Mouse (Mus musculus): ENCODE measurements around the gene Kcnh1.

The Kcnh1 gene

DNA sequence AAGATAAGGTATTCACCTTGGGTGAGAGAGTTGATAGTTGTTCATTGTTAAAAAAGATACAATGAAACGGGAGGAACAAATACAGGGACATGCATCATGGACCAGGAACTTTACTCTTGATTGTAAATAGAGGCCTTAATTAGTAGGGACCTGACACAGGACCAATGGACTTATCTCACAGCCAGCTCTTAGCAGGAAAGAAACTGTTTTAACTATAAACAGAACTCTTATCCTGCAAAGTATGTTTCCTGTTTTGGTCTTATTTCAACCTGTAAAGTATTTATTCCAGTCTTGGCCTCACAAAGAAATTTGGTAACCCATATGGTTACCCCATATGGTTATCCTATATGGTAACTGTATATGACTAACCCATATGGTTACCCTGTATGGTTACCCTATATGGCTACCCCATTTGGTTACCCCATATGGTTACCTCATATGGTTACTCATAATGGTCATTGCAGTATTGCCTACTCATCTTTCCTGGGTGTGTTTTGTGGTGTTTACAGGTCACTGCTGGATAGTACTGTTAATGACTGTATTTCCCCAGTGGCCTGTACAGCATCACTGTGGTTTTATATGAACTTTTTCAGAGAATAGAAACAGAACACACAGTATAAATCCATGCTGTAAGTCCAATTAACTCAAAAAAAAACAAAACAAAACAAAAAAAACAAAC is 125.0 kb downstream of the Kcnh1 start:
- no peak for DNase-seq (ENCODE audit: low spot score)

DNA sequence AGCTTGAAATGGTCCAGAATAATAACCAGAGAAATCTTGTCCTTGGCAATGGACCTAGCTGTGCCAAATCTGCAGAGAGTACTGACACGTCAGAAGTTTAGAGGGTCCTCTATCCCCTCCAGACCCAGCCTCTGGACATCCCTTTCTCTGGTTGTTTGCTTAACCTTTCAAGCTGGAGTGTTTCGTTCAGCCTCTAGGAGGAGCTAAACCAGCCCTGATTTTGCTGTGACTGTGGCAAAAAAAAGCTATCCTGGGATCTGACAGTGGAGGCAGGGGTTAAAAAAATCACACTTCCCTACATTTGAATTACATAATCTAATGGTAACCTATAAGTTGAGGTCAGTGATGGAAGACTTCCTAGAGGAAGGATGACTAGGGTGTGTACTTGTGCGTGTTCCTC is 133.6 kb downstream of the Kcnh1 start:
- DNase-seq (ENCODE audit: low spot score): no peak

DNA sequence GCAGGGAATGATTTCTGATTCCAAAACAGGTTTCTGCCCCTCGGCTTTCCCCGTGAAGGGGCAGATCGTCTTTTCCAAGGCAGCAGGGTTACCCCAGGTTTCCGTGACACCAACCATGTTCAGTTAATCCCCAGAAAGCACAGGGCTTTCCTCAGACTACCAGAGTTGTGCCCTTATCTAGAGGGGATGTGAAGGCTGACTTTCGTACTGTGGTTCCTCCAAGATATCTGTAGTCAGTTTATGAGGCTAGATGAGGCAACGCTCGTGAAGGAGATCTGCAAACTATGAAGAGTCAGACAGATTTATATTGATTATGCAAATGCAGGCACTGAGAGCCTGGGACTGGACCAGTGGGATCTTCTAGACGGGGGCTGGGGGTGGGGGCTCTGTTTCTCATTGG is 136.5 kb downstream of the Kcnh1 start:
- DNase-seq (ENCODE audit: low spot score): no peak

DNA sequence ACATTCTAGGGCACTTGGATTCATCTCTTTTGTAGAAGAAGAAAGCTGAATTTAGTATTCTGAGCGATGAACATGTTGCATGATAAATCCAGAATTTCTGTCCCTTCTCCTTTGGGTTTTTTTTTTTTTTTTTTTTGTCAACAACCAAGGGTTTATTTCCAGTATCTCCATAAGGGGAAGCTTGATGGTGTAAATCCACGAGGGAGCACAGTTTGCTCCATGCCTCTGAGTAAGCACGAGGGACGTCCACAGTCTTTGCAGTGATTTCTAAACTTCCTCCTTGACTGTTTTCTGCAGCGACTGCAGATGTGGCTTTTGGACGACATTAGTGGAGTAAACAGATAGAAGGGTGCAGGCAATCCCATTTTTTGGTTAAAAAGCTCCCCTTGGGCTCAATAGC is 140.6 kb downstream of the Kcnh1 start:
- no peak for DNase-seq (ENCODE audit: low spot score)

DNA sequence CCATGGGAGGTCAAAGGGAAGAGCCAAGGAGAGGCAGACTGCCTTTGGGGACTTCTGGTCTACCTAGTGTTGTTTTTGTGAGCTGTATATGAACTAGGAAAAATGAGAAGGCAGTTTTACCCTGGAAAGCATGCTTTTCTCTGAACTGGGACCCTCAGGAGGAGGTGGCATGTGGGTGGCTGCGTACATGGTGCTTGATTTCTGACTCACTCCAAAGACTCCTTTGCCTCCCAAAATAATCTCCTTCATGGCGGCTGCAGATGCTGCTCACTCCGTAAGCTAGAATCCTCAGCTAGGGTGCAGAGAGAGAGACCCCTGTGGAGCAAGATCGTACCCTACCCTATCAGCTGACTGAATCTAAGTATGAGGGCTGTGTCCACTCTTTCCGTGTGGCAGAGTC is 145.5 kb downstream of the Kcnh1 start:
- no peak for DNase-seq (ENCODE audit: low spot score)

DNA sequence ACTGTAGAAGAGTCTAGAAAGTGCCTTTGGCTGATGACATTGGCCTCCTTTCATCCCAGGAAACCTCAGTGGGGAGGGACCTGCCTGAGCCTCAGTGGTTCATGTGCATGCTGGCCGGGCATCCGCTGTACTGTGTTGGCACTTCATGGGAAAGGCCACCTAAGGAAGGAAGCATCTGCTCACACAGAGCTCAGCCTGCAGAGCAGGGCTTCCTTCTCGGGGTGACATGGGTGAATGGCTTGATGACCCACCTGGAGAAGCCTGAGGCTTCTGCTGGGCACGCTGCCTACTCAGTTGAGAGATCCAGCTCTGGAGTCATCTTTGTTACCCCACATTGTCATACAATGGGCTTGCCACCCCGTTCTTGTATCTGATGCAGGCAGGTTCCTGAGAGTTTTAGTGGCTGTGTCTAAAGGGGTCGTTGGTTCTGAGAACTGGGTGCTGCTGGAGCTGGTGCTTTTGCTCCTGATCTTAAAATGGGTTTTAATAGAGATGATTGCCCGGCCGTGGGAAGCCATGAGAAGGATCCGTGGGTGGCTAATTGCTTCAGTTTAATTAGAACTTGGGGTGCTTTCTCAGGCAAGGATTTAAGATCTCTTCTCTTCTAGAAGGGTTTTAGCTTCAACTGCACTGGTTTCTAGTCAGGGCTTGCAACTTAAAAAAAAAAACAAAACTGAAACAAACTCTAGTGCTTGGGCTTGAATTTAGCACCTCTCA is 148.9 kb downstream of the Kcnh1 start:
- no peak for DNase-seq (ENCODE audit: low spot score)

DNA sequence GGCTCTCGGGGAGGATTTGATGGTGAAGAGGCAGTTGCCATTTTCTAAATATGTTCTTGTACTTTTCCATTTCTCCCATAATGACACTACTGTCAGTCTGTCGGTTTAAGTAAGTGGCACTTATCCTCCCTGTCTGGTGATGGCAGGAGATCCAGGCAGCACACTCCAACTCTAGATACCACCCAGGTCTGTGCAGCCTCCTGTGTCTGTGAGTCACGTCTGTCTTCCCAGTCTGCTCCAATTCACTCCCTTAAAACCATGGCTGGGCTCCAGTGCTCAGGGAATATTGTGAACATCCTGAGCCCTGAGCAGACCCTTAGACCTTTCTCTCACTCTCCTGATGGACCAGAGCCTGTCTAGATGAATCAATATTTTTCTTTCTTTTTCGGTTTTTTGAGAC is 151.2 kb downstream of the Kcnh1 start:
- no peak for DNase-seq (ENCODE audit: low spot score)

DNA sequence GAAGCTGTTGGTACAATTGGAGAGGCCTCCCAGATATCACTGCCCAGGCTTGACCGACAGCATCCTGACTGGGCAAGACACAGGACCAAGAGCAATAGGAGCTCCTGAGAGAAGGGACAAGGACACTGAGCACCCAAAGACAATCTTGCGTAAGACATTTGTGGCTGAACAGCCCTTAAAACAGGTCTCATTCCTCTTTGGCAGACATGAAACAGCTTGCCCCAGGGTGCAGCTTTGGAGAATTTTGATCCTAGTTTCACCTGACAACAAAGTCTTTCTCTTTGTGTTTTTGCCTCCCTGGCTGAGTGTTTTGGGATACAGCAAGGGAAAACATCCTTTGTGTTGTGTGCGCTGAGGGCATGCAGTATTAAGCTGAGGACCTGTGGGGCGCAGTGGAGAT is 153.4 kb downstream of the Kcnh1 start:
- DNase-seq (ENCODE audit: low spot score): no peak

DNA sequence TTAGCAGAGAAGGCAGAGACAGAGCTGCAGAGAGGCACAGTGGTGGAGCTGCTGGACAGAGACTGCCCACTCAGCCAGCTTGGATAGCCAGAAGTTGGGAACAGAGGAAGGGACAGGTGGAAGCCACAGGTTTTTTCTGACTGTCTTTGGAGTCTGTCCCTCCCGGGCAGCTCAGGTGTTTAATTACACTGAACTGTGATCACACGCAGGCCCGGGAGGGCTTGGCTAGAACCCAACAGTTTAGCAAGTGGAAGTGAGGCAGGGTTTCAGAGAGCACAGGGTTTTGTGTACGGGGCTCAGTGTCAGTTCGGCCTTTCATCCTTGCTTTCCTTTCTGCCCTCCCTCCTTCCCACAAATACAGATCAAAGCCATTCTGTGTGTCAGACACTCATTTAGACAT is 156.8 kb downstream of the Kcnh1 start:
- no peak for DNase-seq (ENCODE audit: low spot score)

DNA sequence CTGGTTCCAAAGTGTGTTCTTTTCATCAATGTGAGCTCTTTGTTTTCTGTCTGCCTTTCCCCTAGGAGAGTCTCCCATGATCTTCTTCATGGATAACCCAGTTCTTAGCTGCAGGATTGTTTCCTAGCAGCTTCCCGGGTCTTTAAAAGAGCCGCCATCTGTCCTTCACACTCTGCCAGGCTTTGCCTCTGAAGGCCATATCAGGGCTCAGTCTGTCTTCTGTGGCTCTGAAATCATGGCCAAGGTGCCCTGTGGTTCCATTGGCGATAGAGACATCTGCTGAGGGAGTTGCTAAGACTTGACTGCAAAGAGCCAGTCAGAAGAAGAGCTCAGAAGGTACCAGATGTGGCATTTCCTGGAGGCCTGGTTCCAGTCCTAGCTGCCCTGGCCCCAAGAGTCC is 165.7 kb downstream of the Kcnh1 start:
- no peak for DNase-seq (ENCODE audit: low spot score)

DNA sequence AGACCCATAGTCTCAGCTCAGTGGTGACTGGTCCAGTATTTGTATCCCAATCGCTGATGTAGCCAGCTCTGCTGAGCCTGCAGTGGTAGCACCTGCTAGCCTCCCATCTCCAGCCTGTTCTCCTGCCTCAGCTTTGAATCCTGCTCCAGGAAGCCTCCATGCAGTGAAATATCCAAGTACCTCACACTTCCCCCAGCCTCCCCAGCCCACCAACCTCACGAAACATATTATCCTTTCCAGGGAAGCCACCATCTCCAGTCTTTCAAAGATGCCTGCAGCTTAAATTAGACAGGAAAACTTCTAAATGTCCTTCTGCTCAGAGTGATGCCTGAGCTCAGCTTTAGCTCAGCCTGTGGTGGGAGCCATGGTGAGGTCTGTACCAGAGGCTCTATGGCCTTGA is 168.6 kb downstream of the Kcnh1 start:
- no peak for DNase-seq (ENCODE audit: low spot score)

DNA sequence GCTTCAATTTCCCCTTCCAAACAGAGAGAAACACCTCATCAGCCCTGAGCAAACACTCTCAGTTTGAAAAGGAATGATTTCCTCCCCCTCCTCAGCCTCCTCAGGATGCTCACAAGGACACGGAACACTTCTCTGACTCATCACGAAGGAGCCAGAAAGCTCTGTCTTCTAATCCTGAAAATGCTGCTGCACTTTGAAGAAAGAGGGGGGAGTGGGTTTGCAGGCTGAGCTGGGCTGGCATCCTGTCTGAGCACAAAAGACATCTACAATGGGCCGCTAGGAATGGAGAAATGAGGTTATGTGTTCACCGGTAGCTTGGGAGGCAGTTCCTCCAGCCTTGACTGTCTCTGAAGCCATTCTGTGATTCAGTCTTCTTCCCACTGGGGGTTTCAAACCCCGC is 177.8 kb downstream of the Kcnh1 start:
- DNase-seq (ENCODE audit: low spot score): no peak

DNA sequence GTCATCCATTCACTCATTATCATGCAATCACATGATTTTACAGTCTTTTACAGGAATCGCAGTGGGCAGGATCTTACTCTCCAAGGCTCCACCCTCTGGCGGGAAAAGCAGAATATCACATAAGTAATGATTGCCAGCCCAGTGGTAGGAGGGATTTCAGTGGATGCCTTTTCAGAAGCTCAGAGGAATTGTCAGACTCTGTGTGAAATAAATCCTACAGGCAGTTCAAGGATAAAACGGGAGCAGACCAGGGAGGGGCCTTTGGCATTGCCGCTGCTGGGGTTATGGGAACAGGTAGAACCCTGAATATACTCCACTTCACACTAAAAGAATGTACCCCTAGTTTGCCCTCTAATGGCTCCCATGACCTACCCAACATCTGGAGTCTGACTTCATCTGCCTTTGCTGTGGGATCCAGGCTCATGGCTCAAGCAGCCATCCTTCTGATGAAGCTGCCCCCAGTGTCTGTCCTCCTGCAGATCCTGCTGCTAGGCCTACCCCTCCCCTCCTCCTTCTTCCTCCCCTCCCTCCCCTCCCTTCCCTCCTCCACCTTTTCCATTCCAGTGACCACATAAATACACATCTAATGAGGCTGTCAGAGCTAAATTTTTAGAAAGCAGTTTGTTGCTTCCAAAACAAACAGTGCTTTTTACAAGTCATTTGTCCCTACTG is 181.5 kb downstream of the Kcnh1 start:
- no peak for DNase-seq (ENCODE audit: low spot score)

DNA sequence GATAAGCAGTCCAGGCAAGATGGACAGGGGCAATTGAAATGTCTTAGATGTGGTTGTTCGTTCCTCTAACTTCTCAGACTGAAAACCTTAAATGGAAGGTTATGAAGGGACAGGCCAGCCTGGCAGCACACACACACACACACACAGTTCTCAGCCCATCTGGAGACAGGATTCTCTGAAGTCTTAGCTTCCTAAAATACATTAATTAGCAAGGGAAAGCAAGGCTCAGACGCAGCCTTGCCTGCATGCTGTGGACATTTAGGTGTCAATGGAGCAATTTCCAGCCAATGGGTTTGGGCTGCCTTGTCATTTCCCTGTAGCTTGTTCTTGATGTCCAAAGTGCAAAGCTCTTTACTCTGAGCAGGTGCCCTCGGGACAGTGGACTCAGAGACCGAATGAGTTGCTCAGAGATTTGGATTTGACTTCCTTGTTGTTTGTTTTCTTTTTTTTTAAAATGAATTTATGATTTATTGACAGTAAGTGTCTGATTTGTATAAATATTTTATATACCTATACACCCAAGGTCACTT is 188.0 kb downstream of the Kcnh1 start:
- DNase-seq (ENCODE audit: low spot score): no peak

DNA sequence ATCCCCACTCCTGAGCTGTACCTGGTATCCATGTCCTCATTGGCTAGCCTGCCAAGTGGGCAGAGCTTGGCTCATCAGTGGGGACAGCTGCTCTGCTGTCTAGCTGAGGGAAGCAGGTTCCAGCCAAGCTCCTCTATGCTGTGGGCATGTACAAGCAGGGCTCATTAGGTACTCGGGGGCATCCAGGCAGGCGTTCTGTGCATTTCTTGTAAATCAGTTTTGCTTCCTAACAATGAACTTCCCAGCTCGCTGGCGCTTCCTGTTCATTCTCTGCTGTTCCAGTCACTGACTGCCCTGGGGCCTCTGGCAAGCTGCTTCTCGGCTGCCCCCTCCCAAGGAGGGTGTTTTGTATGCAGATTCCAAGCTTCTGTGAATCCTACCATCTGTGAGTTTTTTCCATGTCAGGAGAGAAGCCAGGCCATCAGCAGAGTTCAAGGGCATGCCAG is 190.0 kb downstream of the Kcnh1 start:
- no peak for DNase-seq (ENCODE audit: low spot score)

DNA sequence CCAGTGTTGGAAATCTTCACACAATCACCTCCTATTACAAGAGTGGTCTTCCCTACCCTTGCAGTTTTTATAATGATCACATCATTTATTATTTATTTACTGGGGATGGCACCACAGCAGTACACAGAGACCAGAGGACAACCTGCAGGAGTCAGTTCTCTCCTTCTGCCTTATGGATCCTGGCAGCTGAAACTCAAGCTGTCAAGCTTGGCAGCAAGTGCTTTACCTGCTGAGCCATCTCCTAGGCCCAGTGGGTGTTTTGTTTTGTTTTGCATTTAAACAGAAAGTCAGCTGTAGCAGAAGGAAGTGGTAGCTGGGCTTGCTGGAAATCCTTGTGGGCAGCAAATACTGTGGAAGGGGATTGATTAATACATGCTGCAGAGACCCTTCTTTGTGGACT is 197.1 kb downstream of the Kcnh1 start:
- DNase-seq (ENCODE audit: low spot score): no peak

DNA sequence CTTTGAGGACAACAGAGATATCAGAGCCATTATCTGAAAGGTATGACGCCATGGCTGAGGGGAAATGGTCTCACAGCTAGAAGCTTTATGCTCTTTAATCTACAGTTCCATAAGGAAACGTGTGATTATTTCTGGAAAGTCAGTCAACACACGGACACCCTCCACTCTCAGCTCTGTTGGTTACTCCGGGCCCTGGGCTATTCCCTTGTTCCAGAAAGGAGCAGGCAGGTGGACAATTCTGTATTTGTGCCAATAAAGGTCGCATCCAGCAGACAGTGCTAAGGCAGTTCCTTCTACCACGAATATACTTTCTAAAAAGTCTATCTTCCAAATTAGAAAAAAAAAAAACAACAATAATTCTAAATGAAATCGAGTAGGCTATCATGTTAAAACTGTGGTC is 200.5 kb downstream of the Kcnh1 start:
- no peak for DNase-seq (ENCODE audit: low spot score)

DNA sequence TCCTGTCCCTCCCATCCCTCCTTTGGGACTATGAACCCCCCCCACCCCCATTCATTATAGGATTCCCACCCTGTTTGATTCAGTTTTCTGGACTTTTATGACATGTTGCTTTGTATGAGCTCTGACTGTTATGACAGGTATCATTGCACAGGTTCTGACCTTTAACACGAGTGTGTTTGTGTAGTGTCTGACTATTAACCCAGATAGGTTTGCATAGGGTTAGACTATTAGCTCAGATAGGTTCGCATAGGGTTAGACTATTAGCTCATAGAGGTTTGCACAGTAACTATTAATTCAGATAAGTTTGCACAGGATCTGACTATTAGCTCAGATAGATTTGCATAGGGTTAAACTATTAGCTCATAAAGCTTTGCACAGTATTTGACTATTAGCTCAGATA is 201.7 kb downstream of the Kcnh1 start:
- no peak for DNase-seq (ENCODE audit: low spot score)

DNA sequence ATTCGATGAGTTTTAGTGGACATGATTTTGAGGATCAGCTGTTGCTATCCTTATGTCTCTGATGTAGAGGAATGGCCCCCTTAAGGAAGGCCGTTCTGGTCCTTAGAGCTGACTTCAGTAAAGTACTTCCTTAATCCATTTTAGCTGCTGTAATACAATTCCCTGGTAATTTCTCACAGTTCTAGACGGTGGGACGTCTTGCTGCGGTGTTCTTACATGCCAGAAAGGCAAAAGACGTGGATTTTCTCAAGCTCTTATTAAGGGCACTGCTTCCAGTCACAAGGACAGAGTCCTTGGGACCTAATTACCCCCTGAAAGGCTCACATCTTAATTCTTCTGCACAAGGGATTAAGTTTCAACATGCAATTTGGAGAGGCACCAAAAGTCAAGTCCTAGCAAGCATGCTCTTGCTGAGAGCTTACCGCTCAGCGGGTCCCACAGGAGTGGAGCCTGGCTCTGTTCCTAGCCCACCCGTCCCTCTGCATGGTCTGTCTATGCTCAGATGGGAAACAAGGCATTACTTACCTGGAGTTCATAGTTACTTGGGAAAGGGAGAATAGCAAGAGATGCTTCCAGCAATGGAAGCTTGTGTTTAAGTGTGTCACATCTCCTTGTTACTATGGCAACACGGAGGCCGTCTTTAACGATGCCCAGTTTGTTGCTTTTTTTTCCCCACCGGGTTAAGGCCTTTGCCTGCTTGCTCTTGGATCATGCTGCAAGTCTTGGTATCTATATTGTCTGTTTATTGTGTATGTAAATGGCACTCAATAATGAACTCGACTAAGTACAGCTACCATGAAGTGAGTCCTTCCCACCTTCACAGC is 209.3 kb downstream of the Kcnh1 start:
- DNase-seq (ENCODE audit: low spot score): no peak

DNA sequence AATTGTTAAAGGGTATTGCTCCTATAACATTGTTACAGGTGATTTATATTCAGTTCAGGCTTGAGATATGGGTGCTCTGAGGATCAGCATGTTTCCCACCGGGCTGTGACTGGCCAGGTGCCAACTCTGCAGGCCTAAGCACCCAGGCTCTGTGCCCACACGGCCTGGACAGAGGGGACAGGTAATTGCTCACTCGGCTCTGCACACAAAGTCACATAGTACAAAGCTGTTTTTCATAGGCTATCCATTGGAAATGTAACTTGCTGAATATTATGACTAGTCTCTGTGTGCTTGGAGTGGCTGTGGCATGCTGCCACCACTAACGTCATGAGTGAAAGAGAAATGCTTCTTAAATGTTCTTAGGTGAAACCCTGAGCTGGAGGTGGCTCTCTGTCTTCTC is 210.4 kb downstream of the Kcnh1 start:
- DNase-seq (ENCODE audit: low spot score): no peak

DNA sequence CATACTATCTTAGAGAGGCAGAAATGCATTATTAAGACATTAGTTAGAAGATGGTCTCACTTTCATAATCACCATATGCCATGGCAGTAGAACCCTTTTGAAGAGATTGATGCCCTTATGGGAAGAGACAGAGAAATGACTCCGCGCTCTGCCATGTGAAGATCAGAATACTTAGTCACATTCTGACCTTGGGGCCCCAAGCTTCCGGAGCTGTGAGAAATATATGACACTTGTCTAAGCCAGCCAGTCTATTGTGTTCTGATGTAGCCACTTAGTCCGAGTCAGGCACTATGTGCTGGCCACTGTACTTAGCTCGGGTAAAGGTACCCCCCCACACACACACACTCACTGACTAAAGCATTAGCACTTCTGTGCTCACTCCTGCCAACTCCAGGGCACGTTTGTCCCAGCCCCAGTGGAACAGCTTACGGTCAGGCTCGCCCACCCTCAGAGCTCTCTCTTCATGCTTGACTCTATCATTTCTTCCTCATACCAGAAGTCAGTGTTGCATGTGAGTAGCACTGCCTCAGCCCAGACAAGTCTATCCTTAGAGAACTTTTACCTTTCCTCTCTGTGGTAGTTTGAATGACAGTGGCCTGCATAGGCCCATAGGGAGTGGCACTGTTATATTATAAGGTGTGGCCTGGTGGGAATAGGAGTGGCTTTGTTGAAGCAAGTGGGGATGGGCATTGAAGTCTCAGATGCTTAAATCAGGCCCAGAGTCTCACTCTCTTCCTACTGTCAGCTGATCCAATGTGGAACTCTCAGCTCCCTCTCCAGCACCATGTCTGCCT is 212.5 kb downstream of the Kcnh1 start:
- no peak for DNase-seq (ENCODE audit: low spot score)

DNA sequence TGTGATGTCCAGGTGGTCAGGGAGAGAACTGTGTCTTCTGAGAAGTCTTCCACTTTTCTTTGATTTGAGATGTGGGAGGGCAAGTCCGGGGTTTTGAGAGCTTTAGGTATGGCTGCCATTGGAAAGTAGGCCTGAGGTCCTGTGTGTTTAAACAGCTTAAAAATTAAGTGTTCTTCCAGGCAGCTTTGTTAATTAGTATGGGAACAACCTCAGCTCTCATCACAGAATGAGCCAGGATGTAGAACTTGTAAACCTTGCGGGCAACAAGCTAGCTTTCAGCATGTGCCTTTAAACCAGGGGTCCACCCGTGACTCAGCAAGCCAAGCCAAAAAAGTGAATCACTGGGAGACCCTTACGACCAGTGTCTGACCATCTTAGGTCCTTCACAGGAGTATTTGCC is 214.6 kb downstream of the Kcnh1 start:
- DNase-seq (ENCODE audit: low spot score): no peak
